Mouse (Mus musculus) adrenal gland, postnatal 14 days (tissue): Measurements from ENCODE around the gene Armh3. TPM values are rescaled to one million over a fixed set of nuclear protein-coding genes. Genes with fewer than 3 reads are reported as not detected.
"Not testable (repeated sequence)": the region's sequence is repeated elsewhere in the genome, so short reads cannot be mapped to it uniquely, and the experiment has no call there.

Experiments
- DNase-seq: peaks from one replicate; pipeline ENCODE4 v3.0.0; 2021; ENCODE audit warnings: mixed read lengths
- total RNA-seq: library from RNA; stranded (reverse); gene quantifications from 2 replicates; pipeline ENCODE4 v1.2.3, GENCODE M21; 2021

Armh3 gene
- total RNA-seq, 1 experiment from 2014 or later: 15.3 TPM

DNA sequence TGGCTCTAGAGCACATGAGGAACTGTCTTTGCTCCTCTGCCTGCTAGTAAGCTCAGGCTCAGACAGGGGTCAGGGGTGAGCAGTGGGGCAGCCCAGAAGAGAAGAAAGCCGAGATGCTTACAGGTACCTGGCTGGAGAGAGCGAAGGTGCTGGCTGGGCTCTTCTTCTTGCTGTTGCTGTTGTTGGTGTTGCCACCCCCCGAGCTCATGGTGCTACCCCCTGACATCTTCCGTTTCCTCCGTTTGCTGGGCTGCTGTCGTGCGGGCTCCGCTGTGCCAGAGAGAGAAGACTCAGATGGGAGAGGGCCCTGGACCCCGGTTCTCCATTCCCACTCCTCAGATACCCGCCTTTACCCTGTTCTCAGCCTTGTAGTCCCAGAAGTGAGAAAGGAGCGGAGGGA lies 35.6 kb upstream of the Armh3 start:
- no peak for DNase-seq

DNA sequence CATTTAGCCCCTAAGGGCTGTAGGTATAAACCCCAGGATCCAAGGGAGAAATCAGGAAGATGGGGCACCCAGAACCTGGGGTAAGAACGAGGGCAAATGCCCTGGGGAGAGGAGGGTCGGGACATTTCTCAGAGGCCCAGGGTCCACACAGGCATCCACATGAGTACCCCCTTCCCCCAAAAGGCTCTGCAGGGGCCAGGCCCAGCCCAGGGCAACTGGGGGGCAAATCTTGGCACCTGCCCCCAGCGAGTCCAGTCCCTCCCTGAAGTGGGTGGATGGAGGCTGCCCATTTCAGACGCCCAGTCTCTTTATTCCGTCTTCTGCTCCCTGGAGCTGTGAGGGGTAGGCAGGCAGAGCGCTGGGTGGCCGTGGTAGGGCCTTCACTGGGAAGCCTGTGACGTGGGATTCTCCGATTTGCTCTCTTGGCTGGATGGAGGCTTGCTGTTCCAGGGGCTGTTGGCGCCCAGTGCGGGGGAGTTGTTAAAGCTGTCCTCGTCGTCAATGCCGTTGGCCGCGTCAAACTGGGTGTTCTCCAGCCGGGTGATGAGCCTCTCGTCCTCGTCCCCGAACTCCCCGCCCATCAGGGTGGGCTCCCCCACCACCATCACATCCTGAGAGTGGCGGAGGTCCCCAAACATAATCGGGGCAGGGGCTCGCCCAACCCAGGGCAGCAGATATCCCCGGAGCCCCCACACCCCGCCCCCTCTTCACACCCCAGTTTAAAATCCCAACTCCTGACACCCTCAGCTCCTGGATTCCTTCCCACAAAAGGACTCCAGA lies 34.6 kb upstream of the Armh3 start:
- no peak for DNase-seq

DNA sequence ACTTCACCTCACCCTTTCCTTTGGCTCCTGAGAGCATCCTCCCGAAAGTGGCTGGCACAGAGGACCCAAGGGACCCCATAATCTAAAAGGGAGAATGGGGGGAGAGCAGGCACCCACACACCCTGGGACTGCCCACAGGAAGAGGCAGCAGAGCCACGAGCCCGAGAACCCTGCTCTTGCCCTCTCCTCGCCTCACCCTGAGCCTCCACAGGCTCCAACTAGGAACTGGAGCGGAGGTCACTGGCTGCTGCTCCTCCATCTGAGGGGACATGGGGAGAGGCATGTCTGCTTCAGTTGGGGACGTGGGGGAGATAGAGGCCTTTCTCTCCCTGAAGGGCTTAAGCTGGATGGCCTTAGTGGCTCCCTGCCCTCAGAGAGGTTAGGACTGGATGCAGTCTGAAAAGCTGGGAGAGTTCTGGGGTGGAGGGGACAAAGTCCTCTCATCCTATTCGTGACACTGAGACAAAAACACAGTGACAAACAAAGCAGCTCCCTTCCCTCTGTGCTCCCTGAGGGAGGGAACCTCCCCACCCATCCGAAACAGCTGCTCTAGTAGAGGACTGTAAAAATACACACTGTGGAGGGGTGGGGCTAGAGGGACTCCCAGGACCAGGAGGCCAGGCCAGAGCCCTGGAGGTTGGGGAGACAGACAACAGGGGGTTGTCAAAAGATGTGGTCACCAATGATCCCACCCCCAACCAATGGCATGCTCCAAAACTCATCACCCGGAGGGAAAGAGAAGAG lies 33.6 kb upstream of the Armh3 start:
- DNase-seq: no peak

DNA sequence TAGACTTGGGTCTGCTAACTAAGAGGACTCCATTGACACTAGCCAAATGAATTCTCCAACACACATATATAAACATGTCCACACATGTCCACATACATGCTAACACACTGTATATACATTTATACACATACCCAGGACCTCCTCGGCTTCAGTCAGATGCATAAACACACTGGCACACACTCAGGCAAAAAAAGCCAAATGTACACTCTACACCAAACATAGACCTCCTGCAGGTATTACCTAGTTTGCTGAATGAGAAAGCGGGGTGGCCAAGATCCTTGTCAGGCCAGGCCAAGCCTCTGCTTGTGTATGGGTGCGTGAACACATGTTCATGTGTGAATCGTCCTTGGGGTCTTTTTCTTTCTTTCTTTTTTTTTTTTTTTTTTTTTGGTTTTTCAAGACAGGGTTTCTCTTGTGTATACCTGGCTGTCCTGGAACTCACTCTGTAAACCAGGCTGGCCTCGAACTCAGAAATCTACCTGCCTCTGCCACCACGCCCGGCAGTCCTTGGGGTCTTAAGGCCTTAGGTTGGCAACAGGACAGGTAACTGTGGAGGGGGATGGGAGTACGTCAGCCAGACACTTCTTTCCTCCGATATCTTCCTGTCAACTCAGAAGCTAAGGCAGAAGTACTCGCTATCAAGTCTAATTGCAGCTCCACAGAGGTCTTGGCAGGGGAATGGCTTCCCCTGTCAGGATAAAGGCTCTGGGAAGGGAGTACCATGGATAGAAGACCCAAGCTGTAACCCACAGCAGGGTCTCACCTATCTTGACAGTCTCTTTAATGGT lies 32.1 kb upstream of the Armh3 start:
- DNase-seq: no peak

DNA sequence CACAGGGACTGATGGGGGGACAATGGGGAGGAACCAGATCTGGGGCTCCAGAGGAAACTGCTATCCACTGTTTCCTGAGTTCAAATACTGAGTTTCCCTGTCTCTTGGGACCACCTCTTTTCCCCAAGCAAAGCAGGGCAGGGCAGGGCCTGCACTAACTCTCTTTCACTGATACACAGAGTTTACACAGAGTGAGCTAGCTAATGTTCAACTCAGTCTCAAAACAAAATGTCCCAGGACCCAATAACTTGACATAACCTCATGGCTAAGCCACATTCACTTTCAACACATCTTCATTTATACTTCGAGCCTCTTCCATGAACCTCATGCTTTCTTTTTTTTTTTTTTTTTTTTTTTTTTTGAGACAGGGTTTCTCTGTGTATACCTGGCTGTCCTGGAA lies 31.4 kb upstream of the Armh3 start:
- no peak for DNase-seq

DNA sequence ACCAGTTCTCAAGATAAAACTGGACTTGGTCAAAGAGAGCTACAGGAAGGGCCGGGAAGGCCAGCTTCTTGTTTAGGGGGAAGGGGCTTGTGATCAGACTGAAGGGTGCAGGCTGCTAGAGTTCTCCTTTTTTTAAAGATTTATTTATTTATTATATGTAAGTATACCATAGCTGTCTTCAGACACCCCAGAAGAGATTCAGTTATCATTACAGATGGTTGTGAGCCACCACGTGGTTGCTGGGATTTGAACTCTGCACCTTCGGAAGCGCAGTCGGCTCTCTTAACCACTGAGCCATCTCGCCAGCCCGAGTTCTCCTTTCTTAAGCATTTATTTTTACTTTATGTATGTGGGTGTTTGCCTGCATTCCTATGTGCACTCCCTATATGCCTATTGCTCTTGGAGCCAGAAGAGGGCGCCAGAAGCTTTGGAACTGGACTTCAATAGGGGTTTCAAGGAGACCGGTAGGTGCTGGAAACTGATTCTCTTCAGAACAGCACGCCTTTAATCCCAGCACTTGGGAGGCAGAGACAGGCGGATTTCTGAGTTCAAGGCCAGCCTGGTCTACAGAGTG lies 30.5 kb upstream of the Armh3 start:
- no peak for DNase-seq

DNA sequence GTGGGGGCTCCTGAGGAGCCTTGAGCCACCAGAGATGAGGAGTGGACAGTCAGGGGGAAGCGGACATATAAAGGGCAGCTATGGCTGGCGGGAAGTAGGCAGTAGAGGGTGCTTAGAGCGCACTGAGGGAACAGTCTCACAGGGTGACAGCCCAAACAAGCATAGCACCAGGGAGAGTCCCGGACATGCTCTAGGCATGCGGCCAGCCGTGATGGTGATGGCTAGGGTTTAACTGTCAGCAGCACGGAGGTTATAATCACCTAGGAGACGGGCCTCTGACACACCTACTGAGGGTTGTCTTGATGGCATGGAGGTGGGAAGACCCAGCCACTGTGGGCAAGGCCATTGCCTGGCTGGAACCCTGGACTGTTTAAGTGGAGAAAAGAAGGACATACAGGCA lies 28.3 kb upstream of the Armh3 start:
- DNase-seq: no peak

DNA sequence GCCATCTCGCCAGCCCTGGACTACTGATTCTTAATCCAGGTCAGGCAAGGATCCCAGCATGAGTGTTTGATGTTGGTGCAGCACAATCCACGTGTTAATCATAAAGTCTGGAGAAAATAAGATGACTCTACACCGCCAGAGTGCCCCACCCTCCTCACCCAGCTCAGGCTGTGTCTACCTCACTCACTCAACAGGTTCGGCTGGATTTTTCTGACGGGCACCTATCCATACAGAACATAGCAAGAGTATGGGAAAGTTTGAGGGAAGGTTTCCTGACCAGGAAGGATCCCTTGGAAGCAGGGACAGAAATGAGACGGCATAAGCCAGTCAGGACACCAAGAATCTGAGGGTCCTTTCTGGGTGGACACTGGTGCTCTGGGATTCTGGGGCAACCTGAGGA lies 26.7 kb upstream of the Armh3 start:
- DNase-seq: no peak

DNA sequence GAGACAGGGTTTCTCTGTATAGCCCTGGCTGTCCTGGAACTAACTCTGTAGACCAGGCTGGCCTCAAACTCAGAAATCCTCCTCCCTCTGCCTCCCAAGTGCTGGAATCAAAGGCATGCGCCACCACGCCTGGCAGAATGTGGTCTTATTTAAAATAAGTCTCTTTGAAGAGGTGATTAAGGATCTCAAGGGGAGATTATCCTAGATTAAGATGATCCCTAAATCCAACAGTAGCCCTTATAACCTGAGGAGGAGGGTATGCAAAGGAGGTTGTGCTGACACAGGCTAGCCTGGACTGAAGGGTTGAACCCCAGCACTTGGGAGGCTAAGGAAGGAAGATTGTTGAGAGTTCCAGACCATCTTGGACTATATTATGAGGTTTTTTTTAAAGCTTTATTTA lies 17.7 kb upstream of the Armh3 start:
- no peak for DNase-seq

DNA sequence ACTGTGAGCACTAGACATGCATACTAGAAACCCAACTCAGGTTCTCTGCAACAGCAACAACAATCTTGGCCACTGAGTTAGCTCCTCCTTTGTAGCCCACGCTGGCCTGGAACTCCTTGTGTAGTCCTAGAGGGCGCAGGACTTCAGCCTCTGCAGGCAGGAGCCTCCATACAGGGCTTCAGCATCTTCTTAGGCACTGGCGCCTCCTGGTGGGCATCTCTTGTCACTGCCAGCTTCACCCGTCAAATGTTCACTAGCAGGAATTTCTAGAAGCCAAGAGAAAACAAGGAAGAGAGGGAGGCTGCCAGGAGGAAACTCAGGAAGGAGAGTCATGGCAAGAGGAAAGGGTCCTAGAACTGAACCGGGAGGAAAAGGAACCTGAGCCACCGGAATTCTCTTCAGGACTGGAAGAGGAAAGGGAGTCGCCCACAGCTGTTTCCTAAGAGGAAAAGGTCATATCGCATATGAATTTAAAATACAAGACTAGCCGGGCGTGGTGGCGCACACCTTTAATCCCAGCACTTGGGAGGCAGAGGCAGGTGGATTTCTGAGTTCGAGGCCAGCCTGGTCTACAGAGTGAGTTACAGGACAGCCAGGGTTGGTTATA lies 16.4 kb upstream of the Armh3 start:
- DNase-seq: peak; percentile 93

DNA sequence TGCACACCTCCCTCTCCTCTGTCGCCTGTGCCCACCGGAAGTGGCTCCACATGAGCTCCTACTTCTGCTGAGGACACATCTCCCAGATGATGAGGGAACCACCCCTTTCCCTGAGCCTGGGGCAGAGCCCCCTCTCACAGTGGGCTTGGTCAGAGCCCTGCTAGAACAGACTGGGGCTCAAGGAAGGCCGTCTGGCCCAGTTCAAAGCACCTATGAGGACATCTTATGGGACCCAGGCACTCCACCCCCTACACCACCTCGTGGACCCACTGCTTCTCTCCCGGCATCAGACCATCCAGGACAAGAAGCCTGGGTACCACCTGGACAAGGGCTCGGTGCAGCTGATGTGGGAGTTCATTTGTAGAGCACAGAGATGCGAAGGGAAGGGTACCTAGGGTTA lies 7.4 kb upstream of the Armh3 start:
- DNase-seq: no peak

DNA sequence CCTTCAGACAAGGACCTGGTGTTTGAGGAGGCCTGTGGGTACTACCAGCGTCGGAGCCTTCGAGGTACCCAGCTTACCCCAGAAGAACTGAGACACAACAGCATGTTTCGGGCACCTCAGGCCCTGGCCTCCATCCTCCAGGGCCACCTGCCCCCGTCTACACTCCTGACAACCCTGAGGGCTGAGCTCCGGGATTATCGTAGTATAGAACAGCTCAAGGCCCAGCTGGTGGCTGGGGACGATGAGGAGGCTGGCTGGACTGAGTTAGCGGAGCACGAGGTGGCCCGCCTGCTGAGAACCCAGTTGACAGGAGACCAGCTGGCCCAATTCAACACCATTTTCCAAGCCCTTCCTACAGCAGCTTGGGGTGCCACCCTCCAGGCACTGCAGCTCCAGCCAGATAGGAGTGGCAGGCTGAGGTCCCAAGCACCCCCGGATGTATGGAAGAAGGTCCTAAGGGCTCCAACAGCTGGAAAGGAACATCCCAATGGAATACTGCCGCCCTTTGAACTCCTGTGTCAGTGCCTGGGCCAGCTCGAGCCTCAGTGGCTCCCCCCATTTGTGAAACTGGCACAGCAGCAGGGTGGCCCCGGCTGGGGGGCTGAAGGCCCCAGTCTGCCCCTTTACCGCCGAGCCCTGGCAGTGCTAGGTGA lies 6.7 kb upstream of the Armh3 start:
- DNase-seq: peak; percentile 29

DNA sequence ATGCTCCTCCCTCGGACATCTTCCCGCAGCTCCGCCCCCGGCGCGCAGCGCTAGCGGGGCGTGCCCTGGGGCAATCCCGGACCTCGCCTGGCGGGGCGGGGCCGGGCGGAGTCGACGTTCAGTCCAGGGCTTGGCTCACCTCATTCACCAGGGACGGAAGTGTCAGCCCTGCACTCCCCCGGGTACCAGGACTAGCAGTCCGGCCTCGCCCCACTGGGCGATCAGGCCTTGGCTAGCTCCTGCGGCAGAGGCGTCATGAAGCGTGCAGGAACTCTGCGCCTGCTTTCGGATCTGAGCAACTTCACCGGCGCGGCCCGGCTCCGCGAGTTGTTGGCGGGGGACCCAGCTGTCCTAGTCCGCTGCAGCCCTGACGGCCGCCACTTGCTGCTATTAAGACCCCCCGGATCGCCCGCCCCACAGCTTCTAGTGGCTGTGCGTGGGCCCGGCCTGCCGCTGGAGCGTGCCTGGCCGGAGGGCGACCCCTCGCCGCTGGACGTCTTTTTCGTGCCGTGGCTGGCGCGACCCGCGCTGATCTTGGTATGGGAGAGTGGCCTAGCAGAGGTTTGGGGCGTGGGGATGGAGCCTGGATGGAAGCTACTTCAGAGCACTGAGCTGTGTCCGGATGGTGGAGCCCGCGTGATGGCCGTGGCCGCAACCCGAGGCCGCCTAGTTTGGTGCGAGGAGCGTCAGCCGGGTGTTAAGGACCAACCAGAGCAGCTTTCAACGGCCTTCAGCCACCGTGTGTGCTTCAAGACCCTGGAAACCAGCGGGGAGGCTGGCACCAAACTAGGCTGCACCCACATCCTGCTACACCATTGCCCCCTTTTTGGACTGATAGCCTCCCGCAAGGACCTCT lies 5.3 kb upstream of the Armh3 start, which contains the start of gene Hps6:
Gene Hps6 (plus strand): TSS at position 138 of the 856 bp plus-strand sequence.
- DNase-seq: peak; percentile 95

DNA sequence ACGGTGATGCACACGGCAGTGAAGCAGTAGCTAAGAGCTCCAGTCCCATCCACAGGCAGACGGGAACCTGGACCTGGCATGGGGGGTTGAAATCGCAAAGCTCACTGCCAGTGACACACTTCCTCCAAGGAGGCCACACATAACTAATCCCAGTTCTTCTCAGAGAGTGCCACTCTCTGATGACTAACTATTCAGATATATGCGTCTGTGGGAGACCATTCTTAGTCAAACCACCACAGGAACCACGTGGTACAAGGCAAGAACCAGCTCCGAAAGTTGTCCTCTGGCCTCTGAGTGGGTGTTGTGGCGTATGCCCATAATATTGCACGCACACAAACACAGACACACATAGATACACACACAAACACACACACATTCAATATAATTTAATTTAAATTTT lies 4.0 kb upstream of the Armh3 start:
- DNase-seq: no peak

DNA sequence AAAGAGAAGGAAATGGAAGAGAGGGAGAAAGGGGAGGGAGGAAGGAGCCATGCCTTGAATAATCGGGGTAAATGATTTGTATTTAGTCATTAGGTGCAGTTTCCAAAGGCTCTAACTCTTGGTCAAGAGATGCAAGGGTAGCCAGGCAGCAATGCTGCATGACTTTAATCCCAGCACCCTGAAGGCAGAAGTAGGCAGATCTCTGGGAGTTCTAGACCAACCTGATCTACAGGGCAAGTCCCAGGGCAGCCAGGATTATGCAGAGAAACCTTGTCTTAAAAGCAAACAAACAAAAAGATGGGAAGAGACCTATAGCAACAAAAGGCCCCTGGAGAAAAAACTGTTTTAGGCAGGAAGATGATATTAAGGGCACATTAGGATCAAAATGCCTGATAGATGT lies 1.1 kb upstream of the Armh3 start:
- DNase-seq: no peak

DNA sequence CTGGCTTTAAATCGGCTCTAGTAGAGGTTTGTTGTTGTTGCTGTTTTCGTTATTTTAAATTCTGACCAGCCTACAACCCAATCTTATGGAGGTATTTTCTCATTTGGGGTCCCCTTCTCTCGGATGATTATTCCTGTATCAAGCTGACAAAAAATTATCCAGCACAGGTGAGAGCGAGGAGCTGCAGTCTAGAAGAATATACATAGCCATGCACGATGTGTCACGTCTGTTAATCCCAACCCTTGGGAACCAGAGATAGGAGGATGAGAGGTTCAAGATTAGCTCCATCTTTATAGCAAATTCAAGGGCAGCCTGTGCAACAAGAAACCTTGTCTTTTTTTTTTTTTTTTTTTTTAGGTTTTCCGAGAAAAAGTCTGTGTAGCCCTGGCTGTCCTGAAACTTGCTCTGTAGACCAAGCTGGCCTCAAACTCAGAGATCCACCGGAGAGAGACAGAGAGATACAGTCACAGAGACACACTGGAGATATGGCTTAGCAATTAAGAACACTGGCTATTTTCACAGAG lies 468 bp upstream of the Armh3 start:
- no peak for DNase-seq

DNA sequence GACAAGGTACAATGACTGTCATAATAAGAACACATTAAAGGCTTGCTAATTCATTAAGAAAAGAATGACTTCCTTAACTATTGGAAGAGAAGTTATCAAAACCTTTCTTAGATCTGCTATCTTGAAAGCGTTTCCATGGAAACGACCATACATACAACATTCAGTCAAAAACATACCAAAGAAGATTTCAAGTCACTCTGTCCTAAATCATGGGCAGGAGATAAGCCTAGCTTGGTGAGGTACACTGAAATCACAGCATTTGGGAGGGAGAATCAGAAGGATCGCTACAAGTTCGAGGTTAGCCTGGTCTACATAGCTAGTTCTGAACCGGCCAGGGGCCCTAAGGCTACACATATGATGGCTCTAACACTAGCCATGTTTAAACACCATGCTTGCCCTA lies 923 bp downstream of the Armh3 start:
- no peak for DNase-seq

DNA sequence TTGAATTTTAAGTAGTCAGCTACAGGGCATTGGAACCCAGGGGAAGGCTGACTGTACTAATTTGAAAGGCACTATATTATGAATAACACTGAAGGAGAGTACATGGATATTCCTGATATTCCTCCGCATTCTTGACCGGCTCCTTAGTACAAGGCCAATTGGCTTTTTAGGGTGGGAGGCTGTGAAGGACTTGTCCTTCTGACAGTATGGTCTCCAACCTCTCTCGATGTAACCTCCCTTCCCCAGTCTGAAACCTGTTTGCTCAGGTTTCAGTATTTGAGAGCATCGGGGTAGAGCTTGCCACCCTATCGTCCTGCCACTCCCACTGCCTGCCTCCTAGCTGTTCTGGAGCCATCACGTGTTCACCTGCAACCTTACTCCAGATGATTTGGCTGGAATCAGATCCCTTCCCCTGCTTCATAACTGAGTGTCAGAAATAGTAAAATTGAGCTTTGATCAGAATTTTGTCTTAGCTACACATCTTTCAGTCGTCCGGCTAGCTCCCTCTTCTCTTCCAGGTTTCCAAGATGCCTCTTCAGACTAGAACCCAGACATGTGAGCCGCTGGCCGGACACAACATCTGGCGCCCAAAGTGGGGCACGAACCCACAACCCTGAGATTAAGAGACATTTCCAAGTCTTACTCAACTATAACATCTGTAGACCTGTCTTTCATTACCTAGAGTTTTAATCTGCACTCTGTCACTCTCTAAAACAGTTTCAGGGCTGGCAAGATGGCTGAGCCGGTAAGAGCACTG lies 4.1 kb downstream of the Armh3 start:
- no peak for DNase-seq

DNA sequence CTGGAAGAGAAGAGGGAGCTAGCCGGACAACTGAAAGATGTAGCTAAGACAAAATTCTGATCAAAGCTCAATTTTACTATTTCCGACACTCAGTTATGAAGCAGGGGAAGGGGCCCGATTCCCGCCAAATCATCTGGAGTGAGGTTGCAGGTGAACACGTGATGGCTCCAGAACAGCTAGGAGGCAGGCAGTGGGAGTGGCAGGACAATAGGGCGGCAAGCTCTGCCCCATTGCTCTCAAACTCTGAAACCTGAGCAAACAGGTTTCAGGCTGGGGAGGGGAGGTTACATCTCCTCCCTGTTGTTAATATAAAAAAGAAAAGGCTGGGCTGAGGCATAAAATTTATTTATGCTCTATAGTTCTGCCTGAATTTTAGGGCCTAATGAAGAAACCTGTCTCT lies 4.8 kb downstream of the Armh3 start:
- DNase-seq: not testable (repeated sequence)

DNA sequence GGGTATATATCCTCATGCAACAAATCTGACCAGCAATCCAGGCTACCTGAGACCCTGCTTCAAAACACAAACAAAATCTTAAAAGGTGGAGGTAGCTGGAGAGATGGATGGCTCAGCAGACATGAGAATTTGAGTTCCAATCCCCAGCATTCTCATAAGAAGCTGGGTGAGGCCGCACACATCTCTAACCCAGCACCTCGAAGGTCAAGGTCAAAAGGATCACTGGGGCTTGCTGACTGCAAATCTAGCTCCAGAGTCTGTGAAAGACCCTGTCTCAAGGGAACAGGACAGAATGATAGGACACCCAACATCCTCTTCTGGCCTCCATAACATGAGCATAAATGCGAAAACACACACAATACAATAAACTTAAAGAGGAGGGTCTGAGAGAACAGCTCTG lies 7.1 kb downstream of the Armh3 start:
- no peak for DNase-seq
